Mouse (Mus musculus) intestine, postnatal 0 days (tissue): ENCODE data around the gene Grin2a. TPM values are rescaled to one million over a fixed set of nuclear protein-coding genes. Genes with fewer than 3 reads are reported as not detected.

Experiments used
- ATAC-seq: fragments of 200-750 bp; cut with Nextera tagmentation; 2 replicates; pipeline ENCODE4 v1.8.0; 2017; ENCODE audit warnings: mild to moderate bottlenecking, moderate TSS enrichment, moderate library complexity
- H3K27ac ChIP-seq: fragments of 300-500 bp; sonication (generic); 2 replicates; pipeline ENCODE4 v1.5.1; 2014; ENCODE audit warnings: mild to moderate bottlenecking, low read depth, low read length, moderate library complexity
- H3K27me3 ChIP-seq: fragments of 300-500 bp; sonication (generic); replicated peaks from 2 replicates; pipeline ENCODE4 v1.6.1; 2014; ENCODE audit warnings: low read length, mixed read lengths; ENCODE audit not compliant: control insufficient read depth, insufficient read depth
- H3K36me3 ChIP-seq: fragments of 300-500 bp; sonication (generic); 2 replicates; pipeline ENCODE4 v1.6.1; 2014; ENCODE audit warnings: mild to moderate bottlenecking, moderate library complexity; ENCODE audit not compliant: control insufficient read depth, insufficient read depth
- H3K4me1 ChIP-seq: fragments of 300-500 bp; sonication (generic); replicated peaks from 2 replicates; pipeline ENCODE4 v1.6.1; 2014; ENCODE audit warnings: antibody characterized with exemption, low read length, mixed read lengths; ENCODE audit not compliant: control insufficient read depth, insufficient read depth
- H3K4me2 ChIP-seq: fragments of 300-500 bp; sonication (generic); replicated peaks from 2 replicates; pipeline ENCODE4 v1.6.1; 2014; ENCODE audit warnings: low read depth, mild to moderate bottlenecking, moderate library complexity
- H3K4me3 ChIP-seq: fragments of 300-500 bp; sonication (generic); 2 replicates; pipeline ENCODE4 v1.5.1; 2014; ENCODE audit warnings: low read depth, low read length
- H3K9ac ChIP-seq: fragments of 300-500 bp; sonication (generic); 2 replicates; pipeline ENCODE4 v1.6.1; 2014; ENCODE audit warnings: mild to moderate bottlenecking, low read depth, low read length
- H3K9me3 ChIP-seq: fragments of 300-500 bp; sonication (generic); 2 replicates; pipeline ENCODE4 v1.6.1; 2016; ENCODE audit warnings: mixed run types; ENCODE audit not compliant: control insufficient read depth
- CTCF ChIP-seq: sonication (generic); IDR thresholded peaks from 2 replicates; pipeline ENCODE4 v1.5.1; 2016; ENCODE audit warnings: low read depth, mild to moderate bottlenecking, control low read depth, antibody characterized with exemption, moderate library complexity
- WGBS: fragments of 180-500 bp; shearing (Covaris S2); extraction: QIAGEN DNeasy Blood & Tissue Kit; methylation state at CpG from one replicate; pipeline ENCODE4 v1.1.7; 2014; 5-methylcytosine and 5-hydroxymethylcytosine counted together
- polyA plus RNA-seq: library from polyadenylated mRNA; unstranded; fragments of >200 nt; fragmentation: Nextera tagmentation; extraction: Ambion mirVana; gene quantifications from 2 replicates; pipeline ENCODE4 v1.2.1, GENCODE M21; 2015

Grin2a gene
- polyA plus RNA-seq, 1 experiment from 2014 or later: not detected

GRCm38 (mm10) chr16:9665896-9666295 is 329.5 kb downstream of the Grin2a start:
- Histone ChIP-seq H3K4me1 (no peaks in the 10 kb centered on the region), H3K27ac (no peak overlapping the region), H3K4me2 (no peak overlapping the region), H3K36me3 (no peaks in the 10 kb centered on the region), H3K4me3 (no peak overlapping the region), H3K9me3 (no peaks in the 10 kb centered on the region), H3K27me3 (no peaks in the 10 kb centered on the region), H3K9ac (no peak overlapping the region)
- TF ChIP-seq CTCF: no peak
- 83% methylated on average over 4 of the region's 4 CpGs for WGBS
- no peak for ATAC-seq

- Histone ChIP-seq H3K9me3 (no peaks in the 10 kb centered on the region), H3K4me3 (no peak overlapping the region), H3K4me1 (no peaks in the 10 kb centered on the region), H3K27me3 (no peaks in the 10 kb centered on the region), H3K9ac (no peak overlapping the region), H3K27ac (no peak overlapping the region), H3K4me2 (no peak overlapping the region), H3K36me3 (no peaks in the 10 kb centered on the region)
- no peak for TF ChIP-seq CTCF
- ATAC-seq: no peak
- WGBS: 66% methylated on average over 3 of the region's 3 CpGs
Observed at GRCm38 (mm10) chr16:9664060-9664459, 331.3 kb downstream of the Grin2a start.

DNA sequence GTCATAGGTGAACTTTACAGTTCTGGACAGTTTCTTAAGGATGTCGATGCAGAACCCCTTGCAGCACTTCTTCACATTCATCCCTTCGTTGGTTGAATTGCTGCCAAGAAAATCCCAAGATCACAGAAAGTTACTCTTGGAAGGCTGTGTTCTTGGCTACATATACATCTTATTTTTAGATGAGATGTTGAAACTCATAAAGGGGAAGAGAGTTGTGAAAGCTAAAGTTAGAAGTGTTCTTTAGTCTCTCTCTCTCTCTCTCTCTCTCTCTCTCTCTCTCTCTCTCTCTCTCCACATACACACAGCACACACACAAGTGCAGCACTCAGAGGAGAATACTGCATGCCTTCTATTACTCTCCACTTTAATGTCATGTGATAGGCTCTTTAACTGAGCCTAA is 331.9 kb downstream of the Grin2a start:
- H3K27me3 ChIP-seq: no peaks in the 10 kb centered on the region
- no peak for ATAC-seq
- H3K27ac ChIP-seq: no peak overlapping the region
- no peak overlapping the region for H3K4me3 ChIP-seq
- no peaks in the 10 kb centered on the region for H3K4me1 ChIP-seq
- no peaks in the 10 kb centered on the region for H3K36me3 ChIP-seq
- no peak overlapping the region for H3K9ac ChIP-seq
- TF ChIP-seq CTCF: no peak
- no peaks in the 10 kb centered on the region for H3K9me3 ChIP-seq
- 70% methylated on average over 2 of the region's 2 CpGs for WGBS
- no peak overlapping the region for H3K4me2 ChIP-seq

GRCm38 (mm10) chr16:9625652-9626444 is 369.5 kb downstream of the Grin2a start:
- H3K27me3 ChIP-seq: no peaks in the 10 kb centered on the region
- ATAC-seq: no peak
- no peaks in the 10 kb centered on the region for H3K4me1 ChIP-seq
- no peak overlapping the region for H3K4me3 ChIP-seq
- no peaks in the 10 kb centered on the region for H3K36me3 ChIP-seq
- H3K9ac ChIP-seq: no peak overlapping the region
- no peak overlapping the region for H3K27ac ChIP-seq
- TF ChIP-seq CTCF: no peak
- 88% methylated on average over 10 of the region's 10 CpGs for WGBS
- no peak overlapping the region for H3K4me2 ChIP-seq
- H3K9me3 ChIP-seq: no peaks in the 10 kb centered on the region

- Histone ChIP-seq H3K36me3 (no peaks in the 10 kb centered on the region), H3K9ac (no peak overlapping the region), H3K27ac (no peak overlapping the region), H3K27me3 (no peaks in the 10 kb centered on the region), H3K4me3 (no peak overlapping the region), H3K4me1 (no peaks in the 10 kb centered on the region), H3K4me2 (no peak overlapping the region), H3K9me3 (no peaks in the 10 kb centered on the region)
- no peak for TF ChIP-seq CTCF
- no peak for ATAC-seq
- WGBS: 94% methylated on average over 2 of the region's 2 CpGs
Observed at GRCm38 (mm10) chr16:9624346-9624745, 371.0 kb downstream of the Grin2a start.

DNA sequence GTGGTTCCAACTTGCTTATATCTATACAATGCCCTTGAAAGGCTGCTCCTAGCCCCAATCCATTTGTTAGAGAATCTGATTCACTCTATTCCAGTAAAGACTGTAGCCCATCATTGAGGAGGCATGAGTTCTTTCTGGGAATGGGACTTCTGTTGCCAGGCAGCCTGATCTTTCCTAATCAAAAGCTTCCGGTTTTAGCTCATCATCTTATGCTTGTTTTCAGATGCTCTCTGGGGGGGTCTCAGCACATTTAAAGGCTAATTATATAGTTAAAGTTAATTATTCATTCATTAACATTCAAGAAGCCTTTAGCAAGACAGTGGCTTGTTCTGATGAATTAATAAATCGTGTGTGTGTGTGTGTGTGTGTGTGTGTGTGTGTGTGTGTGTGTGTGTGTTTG is 377.2 kb downstream of the Grin2a start:
- H3K9me3 ChIP-seq: no peaks in the 10 kb centered on the region
- H3K9ac ChIP-seq: no peak overlapping the region
- no peak overlapping the region for H3K27ac ChIP-seq
- no peaks in the 10 kb centered on the region for H3K36me3 ChIP-seq
- no peaks in the 10 kb centered on the region for H3K27me3 ChIP-seq
- 71% methylated on average over 2 of the region's 2 CpGs for WGBS
- no peaks in the 10 kb centered on the region for H3K4me1 ChIP-seq
- no peak overlapping the region for H3K4me2 ChIP-seq
- TF ChIP-seq CTCF: no peak
- ATAC-seq: no peak
- no peak overlapping the region for H3K4me3 ChIP-seq
